Mouse (Mus musculus): ENCODE measurements around the gene Galt. TPM values are rescaled to one million over a fixed set of nuclear protein-coding genes. Genes with fewer than 3 reads are reported as not detected.
"Not testable (repeated sequence)": the region's sequence is repeated elsewhere in the genome, so short reads cannot be mapped to it uniquely, and the experiment has no call there.

Galt gene
- polyA plus RNA-seq, 1 experiment from 2014 or later, result 40.4 TPM

DNA sequence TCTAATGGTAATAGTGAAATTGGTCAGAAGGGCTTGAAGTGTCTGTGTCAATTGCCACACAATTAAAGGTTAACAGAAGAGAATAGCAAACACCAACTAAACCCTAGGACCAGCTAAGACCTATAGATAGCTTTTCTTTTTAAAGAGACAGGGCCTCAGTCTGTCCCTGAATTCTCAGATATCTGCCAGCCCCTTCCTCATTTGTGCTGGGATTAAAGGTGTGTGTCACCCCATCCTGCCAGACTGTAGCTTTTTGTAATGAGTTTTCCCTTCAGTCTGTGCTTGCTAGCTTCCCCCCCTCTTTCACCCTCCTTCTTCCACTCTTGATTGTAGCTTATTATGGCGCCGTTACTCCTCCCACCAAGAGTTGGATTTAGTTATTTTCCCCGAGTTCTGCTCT, 28.2 kb downstream of the Galt start:
- H3K27me3 ChIP-seq; H3K4me1 ChIP-seq; H3K4me2 ChIP-seq (replicated peaks); H3K9me3 ChIP-seq; H3K36me3 ChIP-seq; ATAC-seq (ENCODE audit: insufficient number of reproducible peaks, insufficient read depth, low FRiP score, low TSS enrichment); H3K27ac ChIP-seq; H3K4me3 ChIP-seq; H3K9ac ChIP-seq: not testable (repeated sequence)
- 28% methylated on average over 3 of the region's 3 CpGs for WGBS

Other genes starting within 250 kb of the Galt start
- gene 1110017D15Rik, start 237.9 kb upstream of the Galt start, polyA plus RNA-seq (2016; fragmentation: Nextera tagmentation; extraction: Ambion mirVana), result 2.8 and 3.7 TPM in 2 replicates
- gene Fam219a, start 185.7 kb upstream of the Galt start, polyA plus RNA-seq (2016; fragmentation: Nextera tagmentation; extraction: Ambion mirVana), result 4.1 and 5.3 TPM in 2 replicates
- gene Dnaic1, start 185.5 kb upstream of the Galt start, polyA plus RNA-seq (2016; fragmentation: Nextera tagmentation; extraction: Ambion mirVana), result 0.73 and 0.91 TPM in 2 replicates
- 29.0 and 33.7 TPM in 2 replicates for gene Enho, start 114.9 kb upstream of the Galt start, polyA plus RNA-seq (2016; fragmentation: Nextera tagmentation; extraction: Ambion mirVana)
- gene Cntfr, start 58.1 kb upstream of the Galt start, polyA plus RNA-seq (2016; fragmentation: Nextera tagmentation; extraction: Ambion mirVana), result 13.6 and 14.9 TPM in 2 replicates
- 337 and 358 TPM in 2 replicates for gene Il11ra1, start 55.2 kb upstream of the Galt start, polyA plus RNA-seq (2016; fragmentation: Nextera tagmentation; extraction: Ambion mirVana)
- 84.9 and 87.8 TPM in 2 replicates for gene Rpp25l, start 41.7 kb upstream of the Galt start, polyA plus RNA-seq (2016; fragmentation: Nextera tagmentation; extraction: Ambion mirVana)
- 117 and 122 TPM in 2 replicates for gene Dctn3, start 32.1 kb upstream of the Galt start, polyA plus RNA-seq (2016; fragmentation: Nextera tagmentation; extraction: Ambion mirVana)
- 0.18 TPM in 1 of 2 replicates, not detected in the other for gene Arid3c, start 24.1 kb upstream of the Galt start, polyA plus RNA-seq (2016; fragmentation: Nextera tagmentation; extraction: Ambion mirVana)
- 74.1 and 76.6 TPM in 2 replicates for gene Sigmar1, start 929 bp downstream of the Galt start, polyA plus RNA-seq (2016; fragmentation: Nextera tagmentation; extraction: Ambion mirVana)
- 71.7 and 81.6 TPM in 2 replicates for gene Ccl27a, start 19.0 kb downstream of the Galt start, polyA plus RNA-seq (2016; fragmentation: Nextera tagmentation; extraction: Ambion mirVana)
- gene Gm21541, start 148.4 kb downstream of the Galt start, polyA plus RNA-seq (2016; fragmentation: Nextera tagmentation; extraction: Ambion mirVana), result 11.7 TPM in 1 of 2 replicates, not detected in the other
- gene Gm20878, start 186.3 kb downstream of the Galt start, polyA plus RNA-seq (2016; fragmentation: Nextera tagmentation; extraction: Ambion mirVana), result 4.0 and 4.4 TPM in 2 replicates
- 0.32 and 0.37 TPM in 2 replicates for gene Fam205a4, start 210.8 kb downstream of the Galt start, polyA plus RNA-seq (2016; fragmentation: Nextera tagmentation; extraction: Ambion mirVana)